Mouse (Mus musculus): ENCODE results near the gene Grhpr. TPM values are rescaled to one million over a fixed set of nuclear protein-coding genes. Genes with fewer than 3 reads are reported as not detected.

Gene Grhpr
- polyA plus RNA-seq (2015; fragmentation: Nextera tagmentation; extraction: Ambion mirVana) = 132 and 259 TPM in 2 replicates

GRCm38 (mm10) chr4:44981280-44981973, at the start of gene Grhpr:
Gene Grhpr, plus strand, starts transcription at chr4:44981395.

GRCm38 (mm10) chr4:45012105-45012975, 31.1 kb downstream of the Grhpr start, which contains the start of gene Zbtb5:
Gene Zbtb5, minus strand, starts transcription at chr4:45012412.

GRCm38 (mm10) chr4:45018452-45018980, 37.3 kb downstream of the Grhpr start, which contains the start of gene Polr1e:
Gene Polr1e, plus strand, starts transcription at chr4:45018583.

Other genes starting within 250 kb of the Grhpr start
- 26.4 and 28.8 TPM in 2 replicates for gene Zcchc7, start 225.5 kb upstream of the Grhpr start, polyA plus RNA-seq (2015; fragmentation: Nextera tagmentation; extraction: Ambion mirVana)
- gene Zbtb5, start 31.0 kb downstream of the Grhpr start, polyA plus RNA-seq (2015; fragmentation: Nextera tagmentation; extraction: Ambion mirVana) = 11.3 and 11.8 TPM in 2 replicates
- 19.3 and 21.7 TPM in 2 replicates for gene Polr1e, start 37.2 kb downstream of the Grhpr start, polyA plus RNA-seq (2015; fragmentation: Nextera tagmentation; extraction: Ambion mirVana)
- 9.4 and 9.9 TPM in 2 replicates for gene Fbxo10, start 103.2 kb downstream of the Grhpr start, polyA plus RNA-seq (2015; fragmentation: Nextera tagmentation; extraction: Ambion mirVana)
- 310 and 567 TPM in 2 replicates for gene Tomm5, start 126.7 kb downstream of the Grhpr start, polyA plus RNA-seq (2015; fragmentation: Nextera tagmentation; extraction: Ambion mirVana)
- 3.8 and 3.9 TPM in 2 replicates for gene Frmpd1, start 203.5 kb downstream of the Grhpr start, polyA plus RNA-seq (2015; fragmentation: Nextera tagmentation; extraction: Ambion mirVana)